Mouse (Mus musculus): Measurements from ENCODE around the gene Epn2. TPM values are rescaled to one million over a fixed set of nuclear protein-coding genes. Genes with fewer than 3 reads are reported as not detected.

The Epn2 gene
- polyA plus RNA-seq, 1 experiment from 2014 or later: 20.9 TPM

DNA sequence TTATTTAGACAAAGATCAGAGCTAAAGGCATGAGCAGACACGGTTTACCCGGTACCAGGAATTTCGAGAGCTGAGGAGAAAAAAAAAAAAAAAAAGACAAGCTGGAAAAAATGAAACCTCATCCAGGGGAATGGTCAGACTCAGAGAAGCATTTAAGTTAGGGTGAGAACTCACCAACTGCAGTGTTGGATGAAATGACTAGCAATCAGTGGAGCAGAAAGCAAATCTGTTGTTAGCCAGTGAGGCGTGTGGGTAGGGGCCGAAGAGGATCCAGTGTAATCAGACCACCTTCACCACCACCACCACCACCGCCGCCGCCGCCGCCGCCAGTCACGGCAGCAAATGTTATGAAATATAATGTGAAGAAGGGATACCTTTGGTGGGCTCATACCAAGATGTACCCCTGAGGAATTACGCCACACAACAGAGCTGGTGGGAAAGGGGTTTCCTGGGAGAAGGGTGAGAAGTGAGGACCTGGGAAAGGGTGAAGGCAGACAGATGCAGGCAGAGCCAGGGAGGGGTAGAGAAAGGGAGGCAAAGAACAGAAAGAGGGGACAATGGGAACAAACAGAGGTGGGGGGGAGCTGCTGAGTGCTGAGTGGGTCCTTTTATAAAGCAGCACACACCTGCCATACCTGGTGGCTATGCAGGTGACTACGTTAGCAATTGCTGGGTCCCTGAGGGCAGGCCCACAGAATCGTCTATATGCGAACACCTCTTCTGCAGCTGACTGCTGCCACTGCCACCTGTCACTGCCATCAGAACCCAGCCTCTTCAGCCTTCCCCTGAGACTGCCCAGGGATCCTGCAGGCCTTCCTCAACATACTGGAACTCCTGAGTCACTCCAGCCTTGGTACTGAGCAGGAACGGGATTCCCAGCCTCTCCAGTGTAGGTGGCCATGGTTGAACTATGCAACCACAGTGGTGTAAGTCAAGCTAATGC lies 101.7 kb downstream of the Epn2 start:
- Histone ChIP-seq H3K4me1 (ENCODE audit: control insufficient read depth, insufficient read depth, low read length) (peaks cover 10% of the 10 kb centered on the region; the same call in 1 of the 2 replicates), H3K27me3 (ENCODE audit: control insufficient read depth, insufficient read depth, low read length) (no peaks in the 10 kb centered on the region), H3K9ac (ENCODE audit: low read length) (no peak overlapping the region), H3K4me2 (ENCODE audit: low read depth, low read length) (peak overlapping the region; percentile 39), H3K36me3 (ENCODE audit: control insufficient read depth, insufficient read depth, low read length) (no peaks in the 10 kb centered on the region), H3K27ac (ENCODE audit: low read length) (no peak overlapping the region), H3K9me3 (replicated peaks; ENCODE audit: control insufficient read depth, low read length) (no peaks in the 10 kb centered on the region), H3K4me3 (replicated peaks; ENCODE audit: low read length) (0 out of 2 replicates have a peak overlapping the region, but pooled peaks have one; percentile 12)
- 59% methylated on average over 17 of the region's 17 CpGs for WGBS
- no peak for ATAC-seq (ENCODE audit: insufficient read depth, low FRiP score)

DNA sequence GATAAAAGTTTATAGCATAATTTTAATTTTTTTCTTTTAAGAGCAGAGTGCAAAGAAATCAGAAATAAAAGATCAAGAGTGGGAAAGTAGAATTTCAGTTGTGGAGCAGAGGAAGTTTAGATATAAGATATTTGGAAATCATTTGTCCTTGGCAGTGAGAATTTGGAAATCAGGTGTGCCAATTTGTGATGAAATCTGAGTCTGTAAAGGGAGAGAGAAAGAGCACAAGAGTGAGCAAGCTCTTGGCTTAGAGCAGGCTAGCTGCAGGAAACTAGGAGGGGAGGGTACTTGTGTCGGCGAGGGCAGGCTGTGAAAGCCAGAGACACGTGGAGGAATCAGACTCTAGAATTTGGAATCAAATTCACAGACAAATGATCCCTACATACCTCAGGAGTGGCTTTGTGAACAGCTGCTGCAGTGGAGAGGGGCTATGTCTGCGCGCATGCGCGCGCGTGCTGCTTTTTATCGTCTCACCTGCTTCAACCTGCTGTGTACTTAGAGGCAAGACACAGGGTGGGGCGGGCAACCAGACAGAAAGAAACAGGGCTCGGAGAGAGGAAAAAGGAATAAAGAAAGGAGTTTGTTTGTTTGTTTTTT lies 102.6 kb downstream of the Epn2 start:
- no peak overlapping the region for H3K9ac ChIP-seq (ENCODE audit: low read length)
- no peaks in the 10 kb centered on the region for H3K27me3 ChIP-seq (ENCODE audit: control insufficient read depth, insufficient read depth, low read length)
- H3K4me2 ChIP-seq (ENCODE audit: low read depth, low read length): peak overlapping the region; percentile 39
- 35% methylated on average over 12 of the region's 12 CpGs for WGBS
- no peak overlapping the region for H3K27ac ChIP-seq (ENCODE audit: low read length)
- peaks cover 10% of the 10 kb centered on the region; the same call in 1 of the 2 replicates for H3K4me1 ChIP-seq (ENCODE audit: control insufficient read depth, insufficient read depth, low read length)
- no peaks in the 10 kb centered on the region for H3K36me3 ChIP-seq (ENCODE audit: control insufficient read depth, insufficient read depth, low read length)
- 0 out of 2 replicates have a peak, but pooled peaks have one; percentile 71 for ATAC-seq (ENCODE audit: insufficient read depth, low FRiP score)
- no peaks in the 10 kb centered on the region for H3K9me3 ChIP-seq (replicated peaks; ENCODE audit: control insufficient read depth, low read length)
- H3K4me3 ChIP-seq (replicated peaks; ENCODE audit: low read length): peak overlapping the region; percentile 12; the same call in 1 of the 2 replicates

DNA sequence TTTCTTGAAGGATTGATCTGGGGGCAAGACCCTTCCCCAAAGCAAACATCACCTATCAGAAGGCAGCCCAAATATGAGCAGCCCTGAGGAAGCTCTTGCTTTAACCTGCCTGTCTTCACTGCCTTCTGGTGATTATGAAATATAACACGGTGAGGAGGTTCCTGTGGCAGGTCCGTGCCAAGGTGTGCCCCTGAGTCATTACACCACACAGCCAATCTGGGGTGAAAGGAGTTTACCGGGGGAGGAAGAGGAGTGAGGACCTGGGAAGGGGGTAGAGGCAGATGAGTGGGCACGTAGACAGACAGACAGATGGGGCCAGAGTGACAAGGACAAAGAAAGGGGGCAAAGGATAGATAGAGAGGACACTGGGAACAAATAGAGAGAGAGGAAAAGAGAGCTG lies 105.9 kb downstream of the Epn2 start:
- no peaks in the 10 kb centered on the region for H3K36me3 ChIP-seq (ENCODE audit: control insufficient read depth, insufficient read depth, low read length)
- no peak overlapping the region for H3K9ac ChIP-seq (ENCODE audit: low read length)
- H3K27ac ChIP-seq (ENCODE audit: low read length): no peak overlapping the region
- no peaks in the 10 kb centered on the region for H3K9me3 ChIP-seq (replicated peaks; ENCODE audit: control insufficient read depth, low read length)
- 0 out of 2 replicates have a peak, but pooled peaks cover 4% of the 10 kb centered on the region for H3K4me1 ChIP-seq (ENCODE audit: control insufficient read depth, insufficient read depth, low read length)
- 74% methylated on average over 4 of the region's 4 CpGs for whole genome bisulfite sequencing
- H3K4me3 ChIP-seq (replicated peaks; ENCODE audit: low read length): no peak overlapping the region
- no peaks in the 10 kb centered on the region for H3K27me3 ChIP-seq (ENCODE audit: control insufficient read depth, insufficient read depth, low read length)
- H3K4me2 ChIP-seq (ENCODE audit: low read depth, low read length): no peak overlapping the region
- ATAC-seq (ENCODE audit: insufficient read depth, low FRiP score): no peak

DNA sequence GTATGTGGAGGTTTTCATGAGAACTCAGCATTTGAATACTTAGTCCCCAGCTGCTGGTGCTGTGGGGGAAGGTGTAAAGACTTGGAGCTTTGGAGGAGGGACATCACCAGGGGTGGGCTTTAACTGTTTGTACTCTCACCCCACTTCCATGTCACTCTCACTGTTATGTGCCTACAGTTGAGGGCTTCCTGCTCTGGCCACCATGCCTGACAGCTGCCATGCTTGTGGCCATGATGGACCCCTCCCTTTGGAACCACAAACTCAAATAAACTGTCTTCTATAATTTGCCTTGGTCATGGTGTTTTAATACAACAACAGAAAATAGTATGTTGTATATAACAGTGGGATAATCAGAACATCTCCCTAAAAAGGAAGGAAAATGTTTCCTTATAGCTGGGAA lies 108.6 kb downstream of the Epn2 start:
- Histone ChIP-seq H3K4me1 (ENCODE audit: control insufficient read depth, insufficient read depth, low read length) (peaks cover 4% of the 10 kb centered on the region; the same call in 1 of the 2 replicates), H3K27ac (ENCODE audit: low read length) (no peak overlapping the region), H3K9ac (ENCODE audit: low read length) (no peak overlapping the region), H3K4me3 (replicated peaks; ENCODE audit: low read length) (no peak overlapping the region), H3K4me2 (ENCODE audit: low read depth, low read length) (no peak overlapping the region), H3K27me3 (ENCODE audit: control insufficient read depth, insufficient read depth, low read length) (no peaks in the 10 kb centered on the region), H3K9me3 (replicated peaks; ENCODE audit: control insufficient read depth, low read length) (no peaks in the 10 kb centered on the region), H3K36me3 (ENCODE audit: control insufficient read depth, insufficient read depth, low read length) (no peaks in the 10 kb centered on the region)
- no peak for ATAC-seq (ENCODE audit: insufficient read depth, low FRiP score)

DNA sequence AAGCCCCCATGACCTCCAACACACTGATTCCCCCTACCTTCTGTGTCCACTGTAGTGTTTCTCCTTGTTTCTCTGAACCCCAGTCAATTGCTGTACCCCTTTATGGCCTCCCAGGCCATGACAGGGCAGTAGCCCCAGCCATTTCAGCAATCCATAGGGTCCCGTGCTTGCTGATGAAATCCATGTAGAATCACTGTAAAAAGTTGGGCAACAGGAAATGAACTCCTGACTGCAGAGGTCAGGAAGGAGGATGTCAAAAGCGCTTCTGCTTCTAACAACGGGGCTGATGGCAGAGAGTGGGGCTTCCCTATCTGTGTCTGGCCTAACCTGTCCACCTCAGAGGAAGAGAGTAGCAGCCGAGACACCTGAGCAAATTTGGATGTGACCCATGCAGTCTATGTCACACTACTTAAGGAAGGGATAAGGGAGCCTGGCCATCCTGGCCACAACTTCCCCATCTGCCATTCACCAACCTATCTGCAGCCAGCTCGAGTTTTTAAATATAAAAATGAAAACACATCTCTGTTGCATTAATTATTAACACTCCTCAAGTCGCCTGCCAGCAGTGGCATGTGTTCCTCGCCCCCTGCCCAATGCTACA lies 110.1 kb downstream of the Epn2 start:
- H3K36me3 ChIP-seq (ENCODE audit: control insufficient read depth, insufficient read depth, low read length): no peaks in the 10 kb centered on the region
- no peaks in the 10 kb centered on the region for H3K9me3 ChIP-seq (replicated peaks; ENCODE audit: control insufficient read depth, low read length)
- peaks cover 8% of the 10 kb centered on the region for H3K4me1 ChIP-seq (ENCODE audit: control insufficient read depth, insufficient read depth, low read length)
- no peak for ATAC-seq (ENCODE audit: insufficient read depth, low FRiP score)
- no peaks in the 10 kb centered on the region for H3K27me3 ChIP-seq (ENCODE audit: control insufficient read depth, insufficient read depth, low read length)
- H3K4me2 ChIP-seq (ENCODE audit: low read depth, low read length): no peak overlapping the region
- no peak overlapping the region for H3K27ac ChIP-seq (ENCODE audit: low read length)
- no peak overlapping the region for H3K9ac ChIP-seq (ENCODE audit: low read length)
- 57% methylated on average over 7 of the region's 7 CpGs for WGBS
- H3K4me3 ChIP-seq (replicated peaks; ENCODE audit: low read length): no peak overlapping the region

DNA sequence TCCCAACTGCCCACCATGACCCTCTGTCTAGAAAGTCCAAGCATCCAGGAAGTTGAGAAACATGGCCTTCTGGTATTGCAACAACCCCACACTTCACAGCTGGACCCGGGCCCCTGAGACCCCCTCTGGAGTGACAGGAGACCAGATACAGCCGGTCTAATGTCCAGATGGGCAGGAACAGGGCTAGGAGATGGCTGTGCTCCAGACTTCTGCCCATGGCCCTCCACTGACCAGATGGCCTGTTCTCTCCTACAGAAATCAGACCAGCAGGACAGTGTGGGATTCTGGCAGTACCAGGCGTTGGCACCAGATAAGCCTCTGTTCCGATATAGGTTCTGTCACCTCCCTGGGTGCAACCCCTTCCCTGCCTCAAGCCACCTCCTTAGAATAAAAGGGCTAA lies 111.0 kb downstream of the Epn2 start:
- Histone ChIP-seq H3K4me2 (ENCODE audit: low read depth, low read length) (no peak overlapping the region), H3K36me3 (ENCODE audit: control insufficient read depth, insufficient read depth, low read length) (no peaks in the 10 kb centered on the region), H3K27me3 (ENCODE audit: control insufficient read depth, insufficient read depth, low read length) (no peaks in the 10 kb centered on the region), H3K4me3 (replicated peaks; ENCODE audit: low read length) (no peak overlapping the region), H3K9me3 (replicated peaks; ENCODE audit: control insufficient read depth, low read length) (no peaks in the 10 kb centered on the region), H3K9ac (ENCODE audit: low read length) (no peak overlapping the region), H3K27ac (ENCODE audit: low read length) (no peak overlapping the region), H3K4me1 (ENCODE audit: control insufficient read depth, insufficient read depth, low read length) (peaks cover 11% of the 10 kb centered on the region)
- WGBS: 77% methylated on average over 4 of the region's 4 CpGs
- no peak for ATAC-seq (ENCODE audit: insufficient read depth, low FRiP score)

Other genes starting within 250 kb of the Epn2 start
- 0.09 TPM in 1 of 2 replicates, not detected in the other for gene Slc47a2, start 236.8 kb downstream of the Epn2 start, polyA plus RNA-seq (2015; fragmentation: Nextera tagmentation; extraction: Ambion mirVana)
- gene Slc47a1, start 201.3 kb downstream of the Epn2 start, polyA plus RNA-seq (2015; fragmentation: Nextera tagmentation; extraction: Ambion mirVana): 2.2 and 3.8 TPM in 2 replicates
- gene Rnf112, start 125.6 kb downstream of the Epn2 start, polyA plus RNA-seq (2015; fragmentation: Nextera tagmentation; extraction: Ambion mirVana): 2.2 and 2.4 TPM in 2 replicates
- gene Mfap4, start 94.3 kb downstream of the Epn2 start, polyA plus RNA-seq (2015; fragmentation: Nextera tagmentation; extraction: Ambion mirVana): 402 and 454 TPM in 2 replicates
- 41.0 and 48.8 TPM in 2 replicates for gene Mapk7, start 85.3 kb downstream of the Epn2 start, polyA plus RNA-seq (2015; fragmentation: Nextera tagmentation; extraction: Ambion mirVana)
- 21.9 and 24.3 TPM in 2 replicates for gene B9d1, start 74.5 kb downstream of the Epn2 start, polyA plus RNA-seq (2015; fragmentation: Nextera tagmentation; extraction: Ambion mirVana)
- gene Grap, start 73.6 kb upstream of the Epn2 start, polyA plus RNA-seq (2015; fragmentation: Nextera tagmentation; extraction: Ambion mirVana): 8.6 and 9.2 TPM in 2 replicates
- 6.1 and 6.6 TPM in 2 replicates for gene Fam83g, start 104.4 kb upstream of the Epn2 start, polyA plus RNA-seq (2015; fragmentation: Nextera tagmentation; extraction: Ambion mirVana)
- gene Slc5a10, start 141.1 kb upstream of the Epn2 start, polyA plus RNA-seq (2015; fragmentation: Nextera tagmentation; extraction: Ambion mirVana): not detected in 2 replicates
- gene Prpsap2, start 182.4 kb upstream of the Epn2 start, polyA plus RNA-seq (2015; fragmentation: Nextera tagmentation; extraction: Ambion mirVana): 26.8 and 27.1 TPM in 2 replicates

Measured in stomach, embryonic 16.5 days (tissue).